Mouse (Mus musculus): Measurements from ENCODE around the gene Pkig. TPM values are rescaled to one million over a fixed set of nuclear protein-coding genes. Genes with fewer than 3 reads are reported as not detected.

The Pkig gene
- polyA plus RNA-seq, 1 experiment from 2014 or later = 135 TPM

- H3K9me3 ChIP-seq = no peaks in the 10 kb centered on the region
- 95% methylated on average over 5 of the region's 5 CpGs for WGBS
- ATAC-seq (ENCODE audit: insufficient number of reproducible peaks, insufficient read depth, low FRiP score, low TSS enrichment, low read depth) = no peak
These were observed 3.9 kb downstream of the Pkig start for GRCm38 (mm10) chr2:163662076-163662475.

GRCm38 (mm10) chr2:163662698-163663221 lies 4.6 kb downstream of the Pkig start:
- Histone ChIP-seq H3K4me3 (replicated peaks) (no peak overlapping the region), H3K9me3 (no peaks in the 10 kb centered on the region), H3K4me2 (no peak overlapping the region), H3K27me3 (no peaks in the 10 kb centered on the region), H3K27ac (no peak overlapping the region), H3K9ac (replicated peaks) (no peak overlapping the region), H3K4me1 (replicated peaks) (peaks cover 25% of the 10 kb centered on the region), H3K36me3 (no peaks in the 10 kb centered on the region)
- WGBS = 65% methylated on average over 2 of the region's 2 CpGs
- ATAC-seq (ENCODE audit: insufficient number of reproducible peaks, insufficient read depth, low FRiP score, low TSS enrichment, low read depth) = no peak

More at GRCm38 (mm10) chr2:163662076-163662475, 3.9 kb downstream of the Pkig start:
- H3K27ac ChIP-seq = no peak overlapping the region
- H3K4me1 ChIP-seq (replicated peaks) = peaks cover 25% of the 10 kb centered on the region
- H3K9ac ChIP-seq (replicated peaks) = no peak overlapping the region
- no peak overlapping the region for H3K4me3 ChIP-seq (replicated peaks)
- no peak overlapping the region for H3K4me2 ChIP-seq
- no peaks in the 10 kb centered on the region for H3K27me3 ChIP-seq
- H3K36me3 ChIP-seq = no peaks in the 10 kb centered on the region

- Histone ChIP-seq H3K9ac (replicated peaks) (no peak overlapping the region), H3K9me3 (no peaks in the 10 kb centered on the region), H3K4me2 (no peak overlapping the region), H3K27me3 (no peaks in the 10 kb centered on the region), H3K4me3 (replicated peaks) (no peak overlapping the region), H3K4me1 (replicated peaks) (peaks cover 25% of the 10 kb centered on the region), H3K36me3 (peaks cover under 1% of the 10 kb centered on the region; the same call in 1 of the 2 replicates), H3K27ac (no peak overlapping the region)
- no peak for ATAC-seq (ENCODE audit: insufficient number of reproducible peaks, insufficient read depth, low FRiP score, low TSS enrichment, low read depth)
- WGBS = 69% methylated on average over 3 of the region's 3 CpGs
These were observed 5.7 kb downstream of the Pkig start for GRCm38 (mm10) chr2:163663930-163664329.

- Histone ChIP-seq H3K27ac (no peak overlapping the region), H3K27me3 (no peaks in the 10 kb centered on the region), H3K4me2 (no peak overlapping the region), H3K36me3 (peaks cover 7% of the 10 kb centered on the region; the same call in 1 of the 2 replicates), H3K9me3 (no peaks in the 10 kb centered on the region), H3K4me1 (replicated peaks) (peaks cover 9% of the 10 kb centered on the region; the same call in 1 of the 2 replicates), H3K4me3 (replicated peaks) (no peak overlapping the region), H3K9ac (replicated peaks) (no peak overlapping the region)
- no peak for ATAC-seq (ENCODE audit: insufficient number of reproducible peaks, insufficient read depth, low FRiP score, low TSS enrichment, low read depth)
- WGBS = 94% methylated on average over 1 of the region's 1 CpGs
These were observed 8.9 kb downstream of the Pkig start for GRCm38 (mm10) chr2:163667045-163667444.

GRCm38 (mm10) chr2:163670872-163671594 lies 12.8 kb downstream of the Pkig start:
- WGBS = 93% methylated on average over 11 of the region's 11 CpGs
- no peak for ATAC-seq (ENCODE audit: insufficient number of reproducible peaks, insufficient read depth, low FRiP score, low TSS enrichment, low read depth)
- no peak overlapping the region for H3K4me2 ChIP-seq
- H3K27ac ChIP-seq = no peak overlapping the region
- H3K9me3 ChIP-seq = no peaks in the 10 kb centered on the region
- peaks cover 20% of the 10 kb centered on the region for H3K4me1 ChIP-seq (replicated peaks)
- H3K27me3 ChIP-seq = no peaks in the 10 kb centered on the region
- H3K36me3 ChIP-seq = peaks cover 7% of the 10 kb centered on the region; the same call in 1 of the 2 replicates
- no peak overlapping the region for H3K9ac ChIP-seq (replicated peaks)
- no peak overlapping the region for H3K4me3 ChIP-seq (replicated peaks)

- no peak overlapping the region for H3K9ac ChIP-seq (replicated peaks)
- H3K27me3 ChIP-seq = no peaks in the 10 kb centered on the region
- H3K4me2 ChIP-seq = no peak overlapping the region
- no peak overlapping the region for H3K4me3 ChIP-seq (replicated peaks)
- H3K27ac ChIP-seq = no peak overlapping the region
- no peaks in the 10 kb centered on the region for H3K9me3 ChIP-seq
- peaks cover 3% of the 10 kb centered on the region; the same call in 1 of the 2 replicates for H3K36me3 ChIP-seq
- peaks cover 21% of the 10 kb centered on the region for H3K4me1 ChIP-seq (replicated peaks)
- WGBS = 55% methylated on average over 5 of the region's 5 CpGs
- ATAC-seq (ENCODE audit: insufficient number of reproducible peaks, insufficient read depth, low FRiP score, low TSS enrichment, low read depth) = no peak
These were observed 16.2 kb downstream of the Pkig start for GRCm38 (mm10) chr2:163674397-163674796.

- Histone ChIP-seq H3K4me3 (replicated peaks) (no peak overlapping the region), H3K27me3 (no peaks in the 10 kb centered on the region), H3K36me3 (peaks cover 3% of the 10 kb centered on the region; the same call in 1 of the 2 replicates), H3K9ac (replicated peaks) (no peak overlapping the region), H3K9me3 (no peaks in the 10 kb centered on the region), H3K4me2 (no peak overlapping the region; the same call in 1 of the 2 replicates), H3K4me1 (replicated peaks) (peaks cover 21% of the 10 kb centered on the region), H3K27ac (peak overlapping the region; percentile 56; the same call in 1 of the 2 replicates)
- ATAC-seq (ENCODE audit: insufficient number of reproducible peaks, insufficient read depth, low FRiP score, low TSS enrichment, low read depth) = peak; percentile 42; the same call in 1 of the 2 replicates
- WGBS = 35% methylated on average over 5 of the region's 5 CpGs
These were observed 17.0 kb downstream of the Pkig start for GRCm38 (mm10) chr2:163675144-163675619.

GRCm38 (mm10) chr2:163675662-163676061 lies 17.5 kb downstream of the Pkig start:
- H3K4me2 ChIP-seq = no peak overlapping the region
- H3K9ac ChIP-seq (replicated peaks) = no peak overlapping the region

GRCm38 (mm10) chr2:163676321-163676720 lies 18.1 kb downstream of the Pkig start:
- ATAC-seq (ENCODE audit: insufficient number of reproducible peaks, insufficient read depth, low FRiP score, low TSS enrichment, low read depth) = no peak
- peaks cover 21% of the 10 kb centered on the region for H3K4me1 ChIP-seq (replicated peaks)
- no peak overlapping the region for H3K9ac ChIP-seq (replicated peaks)
- WGBS = 90% methylated on average over 4 of the region's 4 CpGs
- H3K27ac ChIP-seq = peak overlapping the region; percentile 56; the same call in 1 of the 2 replicates
- no peaks in the 10 kb centered on the region for H3K9me3 ChIP-seq
- H3K36me3 ChIP-seq = peaks cover 3% of the 10 kb centered on the region; the same call in 1 of the 2 replicates
- no peak overlapping the region for H3K4me3 ChIP-seq (replicated peaks)
- no peaks in the 10 kb centered on the region for H3K27me3 ChIP-seq
- no peak overlapping the region for H3K4me2 ChIP-seq

More at GRCm38 (mm10) chr2:163675662-163676061, 17.5 kb downstream of the Pkig start:
- Histone ChIP-seq H3K4me3 (replicated peaks) (no peak overlapping the region), H3K36me3 (peaks cover 3% of the 10 kb centered on the region; the same call in 1 of the 2 replicates), H3K4me1 (replicated peaks) (peaks cover 21% of the 10 kb centered on the region), H3K9me3 (no peaks in the 10 kb centered on the region), H3K27ac (peak overlapping the region; percentile 56; the same call in 1 of the 2 replicates), H3K27me3 (no peaks in the 10 kb centered on the region)
- no peak for ATAC-seq (ENCODE audit: insufficient number of reproducible peaks, insufficient read depth, low FRiP score, low TSS enrichment, low read depth)
- WGBS = 73% methylated on average over 6 of the region's 6 CpGs

- 92% methylated on average over 3 of the region's 3 CpGs for WGBS
- no peak for ATAC-seq (ENCODE audit: insufficient number of reproducible peaks, insufficient read depth, low FRiP score, low TSS enrichment, low read depth)
- Histone ChIP-seq H3K36me3 (peaks cover 1% of the 10 kb centered on the region; the same call in 1 of the 2 replicates), H3K4me3 (replicated peaks) (no peak overlapping the region), H3K9ac (replicated peaks) (no peak overlapping the region), H3K27me3 (no peaks in the 10 kb centered on the region), H3K4me1 (replicated peaks) (peaks cover 21% of the 10 kb centered on the region), H3K9me3 (no peaks in the 10 kb centered on the region), H3K27ac (no peak overlapping the region), H3K4me2 (no peak overlapping the region)
These were observed 18.6 kb downstream of the Pkig start for GRCm38 (mm10) chr2:163676745-163677144.

GRCm38 (mm10) chr2:163682344-163682743 lies 24.2 kb downstream of the Pkig start:
- no peak for ATAC-seq (ENCODE audit: insufficient number of reproducible peaks, insufficient read depth, low FRiP score, low TSS enrichment, low read depth)

More at GRCm38 (mm10) chr2:163682344-163682743, 24.2 kb downstream of the Pkig start:
- Histone ChIP-seq H3K4me2 (no peak overlapping the region), H3K4me3 (replicated peaks) (no peak overlapping the region), H3K27me3 (no peaks in the 10 kb centered on the region), H3K9me3 (no peaks in the 10 kb centered on the region), H3K9ac (replicated peaks) (no peak overlapping the region), H3K4me1 (replicated peaks) (peaks cover 12% of the 10 kb centered on the region; the same call in 1 of the 2 replicates), H3K36me3 (no peaks in the 10 kb centered on the region), H3K27ac (no peak overlapping the region)
- WGBS = 85% methylated on average over 2 of the region's 2 CpGs

Measured in limb, embryonic 12.5 days (tissue).